Mouse (Mus musculus): Measurements from ENCODE around the gene Ccdc88b. TPM values are rescaled to one million over a fixed set of nuclear protein-coding genes. Genes with fewer than 3 reads are reported as not detected.

The Ccdc88b gene
- total RNA-seq, 2 experiments from 2014 or later, result 13.8 to 16.1 TPM

GRCm38 (mm10) chr19:6829870-6830555 lies 28.0 kb downstream of the Ccdc88b start:
- no peak for DNase-seq (ENCODE audit: low spot score in 2 of 2)

- no peak for DNase-seq (ENCODE audit: low spot score in 2 of 2)
Measured at GRCm38 (mm10) chr19:6829069-6829468, 28.9 kb downstream of the Ccdc88b start.

GRCm38 (mm10) chr19:6826601-6827000 lies 31.4 kb downstream of the Ccdc88b start:
- DNase-seq (ENCODE audit: low spot score in 2 of 2), result no peak

- DNase-seq (ENCODE audit: low spot score in 2 of 2), result no peak
Measured at GRCm38 (mm10) chr19:6825384-6825783, 32.6 kb downstream of the Ccdc88b start.

GRCm38 (mm10) chr19:6820538-6821195 lies 37.3 kb downstream of the Ccdc88b start:
- DNase-seq (ENCODE audit: low spot score in 2 of 2), result no peak

GRCm38 (mm10) chr19:6819143-6819827 lies 38.7 kb downstream of the Ccdc88b start:
- no peak for DNase-seq (ENCODE audit: low spot score in 2 of 2)

- DNase-seq (ENCODE audit: low spot score in 2 of 2), result no peak
Measured at GRCm38 (mm10) chr19:6814958-6815357, 43.1 kb downstream of the Ccdc88b start.

GRCm38 (mm10) chr19:6814366-6814765 lies 43.6 kb downstream of the Ccdc88b start:
- no peak for DNase-seq (ENCODE audit: low spot score in 2 of 2)

Small RNAs within 50 kb of the gene (microRNA-seq; reads per million reads assigned to microRNA genes)
- 0 reads per million in 2 experiments for gene Mir5046

Other genes starting within 250 kb of the Ccdc88b start
- 10 to 100 TPM; 36.2 to 43.7 TPM for gene Rps6ka4, start 17.6 kb downstream of the Ccdc88b start, total RNA-seq (2021)
- gene Trmt112, start 51.5 kb upstream of the Ccdc88b start, total RNA-seq (2021), result 10 to 100 TPM; 43.1 to 53.9 TPM
- gene Prdx5, start 51.9 kb upstream of the Ccdc88b start, total RNA-seq (2021), result 100 to 1,000 TPM; 383 to 385 TPM
- 10 to 100 TPM; 59.5 to 59.6 TPM for gene Esrra, start 63.6 kb upstream of the Ccdc88b start, total RNA-seq (2021)
- gene Catsperz, start 67.2 kb upstream of the Ccdc88b start, total RNA-seq (2021), result 10 to 100 TPM in 1 of 2 experiments, 1 to 10 TPM in 1; 8.2 to 12.6 TPM
- gene Kcnk4, start 76.3 kb upstream of the Ccdc88b start, total RNA-seq (2021), result 10 to 100 TPM; 15.4 to 17.0 TPM
- gene Bad, start 83.7 kb upstream of the Ccdc88b start, total RNA-seq (2021), result 10 to 100 TPM; 37.8 to 44.4 TPM
- gene Gpr137, start 84.3 kb upstream of the Ccdc88b start, total RNA-seq (2021), result 100 to 1,000 TPM; 105 to 108 TPM
- 10 to 100 TPM; 60.8 to 61.9 TPM for gene Ppp1r14b, start 116.8 kb upstream of the Ccdc88b start, total RNA-seq (2021)
- gene Plcb3, start 118.3 kb upstream of the Ccdc88b start, total RNA-seq (2021), result 10 to 100 TPM; 13.3 to 14.4 TPM
- 10 to 100 TPM; 94.2 to 94.6 TPM for gene Fkbp2, start 122.3 kb upstream of the Ccdc88b start, total RNA-seq (2021)
- 10 to 100 TPM; 95.2 to 95.4 TPM for gene Vegfb, start 129.4 kb upstream of the Ccdc88b start, total RNA-seq (2021)
- 10 to 100 TPM; 24.7 to 27.9 TPM for gene Dnajc4, start 134.4 kb upstream of the Ccdc88b start, total RNA-seq (2021)
- 10 to 100 TPM; 12.7 to 14.0 TPM for gene Nudt22, start 137.9 kb upstream of the Ccdc88b start, total RNA-seq (2021)
- gene Trpt1, start 137.9 kb upstream of the Ccdc88b start, total RNA-seq (2021), result 10 to 100 TPM; 17.2 to 17.8 TPM
- 1 to 10 TPM; 4.2 to 5.1 TPM for gene Fermt3, start 161.3 kb upstream of the Ccdc88b start, total RNA-seq (2021)
- gene Stip1, start 181.8 kb upstream of the Ccdc88b start, total RNA-seq (2021), result 100 to 1,000 TPM; 218 to 230 TPM
- gene Macrod1, start 198.6 kb upstream of the Ccdc88b start, total RNA-seq (2021), result 10 to 100 TPM; 22.9 to 23.7 TPM
- 10 to 100 TPM; 21.6 to 22.0 TPM for gene Flrt1, start 247.5 kb upstream of the Ccdc88b start, total RNA-seq (2021)

Data from layer of hippocampus, adult 18-20 months (tissue).